Mouse (Mus musculus): ENCODE results near the gene Wdr60. TPM values are rescaled to one million over a fixed set of nuclear protein-coding genes. Genes with fewer than 3 reads are reported as not detected.
"Not testable (repeated sequence)": the region's sequence is repeated elsewhere in the genome, so short reads cannot be mapped to it uniquely, and the experiment has no call there.

Wdr60 gene
- polyA plus RNA-seq, 1 experiment from 2014 or later = 21.8 TPM

- H3K4me2 ChIP-seq (replicated peaks) = peak within 1 kb of the TSS; percentile 99
- H3K4me1 ChIP-seq = peaks cover 9% of the 10 kb centered on the region
- no peaks in the 10 kb centered on the region for H3K27me3 ChIP-seq
- peak within 1 kb of the TSS; percentile 83 for H3K4me3 ChIP-seq
- H3K9me3 ChIP-seq (replicated peaks) = no peaks in the 10 kb centered on the region
- peak; percentile 98 for ATAC-seq (ENCODE audit: low FRiP score)
- H3K36me3 ChIP-seq = no peaks in the 10 kb centered on the region
- peak within 1 kb of the TSS; percentile 91 for H3K9ac ChIP-seq
- under 1% methylated on average over 66 of the region's 68 CpGs for WGBS
- H3K27ac ChIP-seq = peak within 1 kb of the TSS; percentile 97
These were observed 18.0 kb upstream of the Wdr60 start, which contains the start of gene Esyt2 for GRCm38 (mm10) chr12:116280653-116281364. Esyt2 (plus strand) TSS chr12:116281196.

- peak overlapping the region; percentile 97 for H3K27ac ChIP-seq
- peak overlapping the region; percentile 83 for H3K4me3 ChIP-seq
- no peaks in the 10 kb centered on the region for H3K27me3 ChIP-seq
- ATAC-seq (ENCODE audit: low FRiP score) = no peak; the same call in 1 of the 2 replicates
- H3K9me3 ChIP-seq (replicated peaks) = no peaks in the 10 kb centered on the region
- WGBS = under 1% methylated on average over 7 of the region's 7 CpGs
- H3K36me3 ChIP-seq = no peaks in the 10 kb centered on the region
- H3K9ac ChIP-seq = peak overlapping the region; percentile 91
- H3K4me1 ChIP-seq = peaks cover 9% of the 10 kb centered on the region
- H3K4me2 ChIP-seq (replicated peaks) = peak overlapping the region; percentile 99
These were observed 17.4 kb upstream of the Wdr60 start for GRCm38 (mm10) chr12:116280149-116280652.

GRCm38 (mm10) chr12:116279181-116279580, 16.4 kb upstream of the Wdr60 start:
- ATAC-seq (ENCODE audit: low FRiP score) = no peak
- Histone ChIP-seq H3K4me2 (replicated peaks) (no peak overlapping the region), H3K4me1 (peaks cover 9% of the 10 kb centered on the region), H3K36me3 (no peaks in the 10 kb centered on the region), H3K9me3 (replicated peaks) (no peaks in the 10 kb centered on the region), H3K4me3 (no peak overlapping the region), H3K9ac (no peak overlapping the region), H3K27me3 (no peaks in the 10 kb centered on the region), H3K27ac (no peak overlapping the region)
- 90% methylated on average over 2 of the region's 2 CpGs for WGBS

GRCm38 (mm10) chr12:116278541-116278940, 15.7 kb upstream of the Wdr60 start:
- Histone ChIP-seq H3K27ac (no peak overlapping the region), H3K9ac (no peak overlapping the region), H3K4me2 (replicated peaks) (no peak overlapping the region), H3K27me3 (no peaks in the 10 kb centered on the region), H3K36me3 (no peaks in the 10 kb centered on the region), H3K9me3 (replicated peaks) (no peaks in the 10 kb centered on the region), H3K4me3 (no peak overlapping the region), H3K4me1 (peaks cover 9% of the 10 kb centered on the region)
- no peak for ATAC-seq (ENCODE audit: low FRiP score)
- WGBS = 92% methylated on average over 1 of the region's 1 CpGs

- H3K27ac ChIP-seq = no peak overlapping the region
- peaks cover 6% of the 10 kb centered on the region for H3K4me1 ChIP-seq
- H3K27me3 ChIP-seq = no peaks in the 10 kb centered on the region
- H3K9me3 ChIP-seq (replicated peaks) = no peaks in the 10 kb centered on the region
- H3K9ac ChIP-seq = no peak overlapping the region
- 75% methylated on average over 2 of the region's 2 CpGs for WGBS
- no peaks in the 10 kb centered on the region for H3K36me3 ChIP-seq
- H3K4me3 ChIP-seq = no peak overlapping the region
- ATAC-seq (ENCODE audit: low FRiP score) = no peak
- no peak overlapping the region for H3K4me2 ChIP-seq (replicated peaks)
These were observed 14.1 kb upstream of the Wdr60 start for GRCm38 (mm10) chr12:116276961-116277360.

GRCm38 (mm10) chr12:116275631-116276030, 12.8 kb upstream of the Wdr60 start:
- H3K27me3 ChIP-seq = no peaks in the 10 kb centered on the region
- WGBS = 94% methylated on average over 4 of the region's 4 CpGs
- 0 out of 2 replicates have a peak, but pooled peaks cover 4% of the 10 kb centered on the region for H3K4me1 ChIP-seq
- H3K9me3 ChIP-seq (replicated peaks) = no peaks in the 10 kb centered on the region
- no peak overlapping the region for H3K9ac ChIP-seq
- ATAC-seq (ENCODE audit: low FRiP score) = no peak
- H3K27ac ChIP-seq = no peak overlapping the region
- H3K4me3 ChIP-seq = no peak overlapping the region
- no peak overlapping the region for H3K4me2 ChIP-seq (replicated peaks)
- no peaks in the 10 kb centered on the region for H3K36me3 ChIP-seq

GRCm38 (mm10) chr12:116275086-116275485, 12.3 kb upstream of the Wdr60 start, which contains the start of gene Gm11027:
Gm11027 (plus strand) TSS chr12:116275386.
- not testable (repeated sequence) for H3K27ac ChIP-seq; H3K4me2 ChIP-seq (replicated peaks); H3K27me3 ChIP-seq; H3K36me3 ChIP-seq; ATAC-seq (ENCODE audit: low FRiP score); H3K4me1 ChIP-seq; H3K9ac ChIP-seq; H3K9me3 ChIP-seq (replicated peaks); H3K4me3 ChIP-seq
- WGBS = 81% methylated on average over 2 of the region's 2 CpGs

- Histone ChIP-seq H3K27me3 (no peaks in the 10 kb centered on the region; the same call in 1 of the 2 replicates), H3K4me2 (replicated peaks) (no peak overlapping the region), H3K9me3 (replicated peaks) (no peaks in the 10 kb centered on the region), H3K27ac (no peak overlapping the region), H3K9ac (no peak overlapping the region), H3K4me3 (no peak overlapping the region), H3K4me1 (no peaks in the 10 kb centered on the region), H3K36me3 (no peaks in the 10 kb centered on the region)
- no peak for ATAC-seq (ENCODE audit: low FRiP score)
- WGBS = 68% methylated on average over 1 of the region's 1 CpGs
These were observed 10.9 kb upstream of the Wdr60 start for GRCm38 (mm10) chr12:116273733-116274132.

GRCm38 (mm10) chr12:116271071-116271470, 8.2 kb upstream of the Wdr60 start:
- 93% methylated on average over 2 of the region's 2 CpGs for WGBS
- no peak overlapping the region for H3K4me3 ChIP-seq

GRCm38 (mm10) chr12:116270538-116270937, 7.7 kb upstream of the Wdr60 start:
- Histone ChIP-seq H3K27me3 (no peaks in the 10 kb centered on the region; the same call in 1 of the 2 replicates), H3K9me3 (replicated peaks) (no peaks in the 10 kb centered on the region), H3K4me1 (no peaks in the 10 kb centered on the region), H3K9ac (no peak overlapping the region), H3K4me2 (replicated peaks) (no peak overlapping the region), H3K36me3 (no peaks in the 10 kb centered on the region), H3K27ac (no peak overlapping the region), H3K4me3 (no peak overlapping the region)
- ATAC-seq (ENCODE audit: low FRiP score) = no peak
- WGBS = 88% methylated on average over 1 of the region's 1 CpGs

More at GRCm38 (mm10) chr12:116271071-116271470, 8.2 kb upstream of the Wdr60 start:
- Histone ChIP-seq H3K9ac (no peak overlapping the region), H3K4me1 (no peaks in the 10 kb centered on the region), H3K9me3 (replicated peaks) (no peaks in the 10 kb centered on the region), H3K36me3 (no peaks in the 10 kb centered on the region), H3K27ac (no peak overlapping the region), H3K4me2 (replicated peaks) (no peak overlapping the region), H3K27me3 (no peaks in the 10 kb centered on the region; the same call in 1 of the 2 replicates)
- ATAC-seq (ENCODE audit: low FRiP score) = no peak

GRCm38 (mm10) chr12:116269450-116269849, 6.6 kb upstream of the Wdr60 start:
- no peak overlapping the region for H3K27ac ChIP-seq
- H3K9ac ChIP-seq = no peak overlapping the region
- ATAC-seq (ENCODE audit: low FRiP score) = no peak
- H3K9me3 ChIP-seq (replicated peaks) = no peaks in the 10 kb centered on the region
- WGBS = 83% methylated on average over 5 of the region's 5 CpGs
- no peak overlapping the region for H3K4me2 ChIP-seq (replicated peaks)
- H3K4me3 ChIP-seq = no peak overlapping the region
- no peaks in the 10 kb centered on the region; the same call in 1 of the 2 replicates for H3K27me3 ChIP-seq
- H3K36me3 ChIP-seq = no peaks in the 10 kb centered on the region
- H3K4me1 ChIP-seq = no peaks in the 10 kb centered on the region

GRCm38 (mm10) chr12:116265275-116265674, 2.5 kb upstream of the Wdr60 start:
- Histone ChIP-seq H3K36me3 (no peaks in the 10 kb centered on the region), H3K9ac (no peak overlapping the region), H3K9me3 (replicated peaks) (no peaks in the 10 kb centered on the region), H3K4me1 (0 out of 2 replicates have a peak, but pooled peaks cover 2% of the 10 kb centered on the region), H3K27me3 (no peaks in the 10 kb centered on the region; the same call in 1 of the 2 replicates), H3K27ac (no peak overlapping the region), H3K4me3 (no peak overlapping the region), H3K4me2 (replicated peaks) (no peak overlapping the region)
- ATAC-seq (ENCODE audit: low FRiP score) = no peak
- 82% methylated on average over 2 of the region's 2 CpGs for WGBS

All from hindbrain, embryonic 12.5 days (tissue).